Comparison of ENCODE assay signal across 16 mouse cellular contexts in genomic region chr17:88174242-88174679, GRCm38 (mm10).
DNase-seq lines count a peak whose midpoint lies in the region; ATAC-seq and TF ChIP-seq lines count a peak whose summit lies in the region.
"Had no signal": no experiment of that assay in that cellular context is flagged by ENCODE, and none has a peak within 500 bp of the region (broad histone marks: within the 10 kb centered on the region; RNA-seq: fewer than 3 reads in every experiment).

No protein-coding gene starts in this region.

- H3K9ac ChIP-seq in kidney, embryonic 14.5 days (ENCODE audit: low read depth, low read length), result no peak overlapping the region
- no peak overlapping the region for H3K9ac ChIP-seq in embryonic facial prominence, embryonic 14.5 days (ENCODE audit: low read depth, low read length)
- H3K9ac ChIP-seq in intestine, postnatal 0 days (ENCODE audit: low read depth, low read length), result no peak overlapping the region
- no peak overlapping the region for H3K9ac ChIP-seq in forebrain, embryonic 15.5 days (replicated peaks)
- H3K9ac ChIP-seq: neural tube, embryonic 12.5 days had no signal

- no peak for ATAC-seq in kidney, embryonic 14.5 days (ENCODE audit: low FRiP score, low TSS enrichment)
- ATAC-seq in embryonic facial prominence, embryonic 14.5 days (ENCODE audit: low read depth), result peak; percentile 76; the same call in 1 of the 2 replicates
- no peak for ATAC-seq in intestine, postnatal 0 days
- no peak for ATAC-seq in forebrain, embryonic 15.5 days (replicated peaks)

- H3K27me3 ChIP-seq in kidney, embryonic 14.5 days (ENCODE audit: control insufficient read depth, insufficient read depth, low read length), result no peaks in the 10 kb centered on the region
- no peaks in the 10 kb centered on the region for H3K27me3 ChIP-seq in embryonic facial prominence, embryonic 14.5 days (replicated peaks; ENCODE audit: control insufficient read depth, insufficient read depth, low read length)
- no peaks in the 10 kb centered on the region for H3K27me3 ChIP-seq in intestine, postnatal 0 days (replicated peaks; ENCODE audit: control insufficient read depth, insufficient read depth, low read length)
- H3K27me3 ChIP-seq in cerebellum, adult 2 months (ENCODE audit: control insufficient read depth, insufficient read depth, low read length), result no peaks in the 10 kb centered on the region
- no peaks in the 10 kb centered on the region for H3K27me3 ChIP-seq in forebrain, embryonic 15.5 days
- H3K27me3 ChIP-seq: CH12.LX; megakaryocyte, embryonic 14.5 days; neural tube, embryonic 12.5 days had no signal

- no peak overlapping the region for H3K4me3 ChIP-seq in kidney, embryonic 14.5 days (ENCODE audit: low read length)
- no peak overlapping the region for H3K4me3 ChIP-seq in embryonic facial prominence, embryonic 14.5 days (ENCODE audit: low read depth, low read length)
- no peak overlapping the region for H3K4me3 ChIP-seq in intestine, postnatal 0 days (ENCODE audit: low read depth, low read length)
- no peak overlapping the region for H3K4me3 ChIP-seq in cerebellum, adult 2 months (replicated peaks; ENCODE audit: insufficient read depth, low read depth, low read length)
- no peak overlapping the region for H3K4me3 ChIP-seq in forebrain, embryonic 15.5 days
- H3K4me3 ChIP-seq: erythroblast, embryonic 14.5 days; gastrocnemius, adult 2 months; megakaryocyte, embryonic 14.5 days; neural tube, embryonic 12.5 days had no signal

- no peak for DNase-seq in kidney, adult 8-10 months
- DNase-seq in embryonic facial prominence, embryonic 14.5 days (ENCODE audit: low spot score), result peak; percentile 89
- DNase-seq in lung, postnatal 25 days (ENCODE audit: low spot score), result peak; percentile 18
- DNase-seq in cerebellum, adult 2 months, result no peak
- no peak for DNase-seq in testis, postnatal 14 days (ENCODE audit: low spot score)
- DNase-seq: adrenal gland, postnatal 25 days; cerebellum, adult 11-12 months; gastrocnemius, adult 2 months; retina, postnatal 1 day had no signal

- no peak for TF ChIP-seq POLR2A in cerebellum, adult 2 months (IDR thresholded peaks at IDR 0.05; ENCODE audit: borderline replicate concordance, insufficient read depth, low read length)

- TF ChIP-seq CTCF in intestine, postnatal 0 days (IDR thresholded peaks at IDR 0.05; ENCODE audit: low read depth), result no peak
- TF ChIP-seq CTCF in cerebellum, adult 2 months (IDR thresholded peaks at IDR 0.05; ENCODE audit: borderline replicate concordance, insufficient read depth, low read depth, low read length), result no peak

- H3K36me3 ChIP-seq in kidney, embryonic 14.5 days (ENCODE audit: control insufficient read depth, insufficient read depth, low read length), result no peaks in the 10 kb centered on the region
- H3K36me3 ChIP-seq in embryonic facial prominence, embryonic 14.5 days (ENCODE audit: control insufficient read depth, insufficient read depth, low read length), result no peaks in the 10 kb centered on the region
- no peaks in the 10 kb centered on the region for H3K36me3 ChIP-seq in intestine, postnatal 0 days (ENCODE audit: control insufficient read depth, insufficient read depth)
- no peaks in the 10 kb centered on the region for H3K36me3 ChIP-seq in forebrain, embryonic 15.5 days
- H3K36me3 ChIP-seq: neural tube, embryonic 12.5 days had no signal

- no peaks in the 10 kb centered on the region for H3K4me1 ChIP-seq in kidney, embryonic 14.5 days (ENCODE audit: control insufficient read depth, insufficient read depth, low read length)
- no peaks in the 10 kb centered on the region for H3K4me1 ChIP-seq in embryonic facial prominence, embryonic 14.5 days (ENCODE audit: control insufficient read depth, insufficient read depth, low read length)
- H3K4me1 ChIP-seq in intestine, postnatal 0 days (replicated peaks; ENCODE audit: control insufficient read depth, insufficient read depth, low read length), result no peaks in the 10 kb centered on the region
- no peaks in the 10 kb centered on the region for H3K4me1 ChIP-seq in cerebellum, adult 2 months (ENCODE audit: control insufficient read depth, insufficient read depth, low read length)
- no peaks in the 10 kb centered on the region for H3K4me1 ChIP-seq in forebrain, embryonic 15.5 days
- H3K4me1 ChIP-seq: neural tube, embryonic 12.5 days had no signal

- H3K27ac ChIP-seq in kidney, embryonic 14.5 days (ENCODE audit: low read depth, low read length), result peak overlapping the region; percentile 8; the same call in 1 of the 2 replicates
- H3K27ac ChIP-seq in embryonic facial prominence, embryonic 14.5 days (replicated peaks; ENCODE audit: low read depth, low read length), result peak overlapping the region; percentile 75
- H3K27ac ChIP-seq in intestine, postnatal 0 days (ENCODE audit: low read depth, low read length), result no peak overlapping the region
- no peak overlapping the region for H3K27ac ChIP-seq in cerebellum, adult 2 months (ENCODE audit: insufficient read depth, low read length)
- no peak overlapping the region for H3K27ac ChIP-seq in forebrain, embryonic 15.5 days (replicated peaks)
- H3K27ac ChIP-seq: gastrocnemius, adult 2 months; neural tube, embryonic 12.5 days had no signal

- no peak overlapping the region for H3K4me2 ChIP-seq in kidney, embryonic 14.5 days (replicated peaks; ENCODE audit: low read depth, low read length)
- H3K4me2 ChIP-seq in embryonic facial prominence, embryonic 14.5 days (ENCODE audit: low read depth, low read length), result peak overlapping the region; percentile 35
- H3K4me2 ChIP-seq in intestine, postnatal 0 days (replicated peaks; ENCODE audit: low read depth), result peak overlapping the region; percentile 43
- no peak overlapping the region for H3K4me2 ChIP-seq in forebrain, embryonic 15.5 days (replicated peaks)
- H3K4me2 ChIP-seq: neural tube, embryonic 12.5 days had no signal

- WGBS in kidney, embryonic 14.5 days, result 62% methylated on average over 10 of the region's 10 CpGs
- WGBS in embryonic facial prominence, embryonic 14.5 days, result 57% methylated on average over 10 of the region's 10 CpGs
- WGBS in intestine, postnatal 0 days, result 48% methylated on average over 10 of the region's 10 CpGs
- WGBS in cerebellum, adult 2 months, result 71% methylated on average over 10 of the region's 10 CpGs
- 87% methylated on average over 10 of the region's 10 CpGs for WGBS in forebrain, embryonic 15.5 days

- no peaks in the 10 kb centered on the region for H3K9me3 ChIP-seq in kidney, embryonic 14.5 days (ENCODE audit: control insufficient read depth, low read length)
- no peaks in the 10 kb centered on the region for H3K9me3 ChIP-seq in embryonic facial prominence, embryonic 14.5 days (ENCODE audit: control insufficient read depth, low read length)
- no peaks in the 10 kb centered on the region for H3K9me3 ChIP-seq in intestine, postnatal 0 days (ENCODE audit: control insufficient read depth)
- H3K9me3 ChIP-seq in forebrain, embryonic 15.5 days, result no peaks in the 10 kb centered on the region
- H3K9me3 ChIP-seq: neural tube, embryonic 12.5 days had no signal

Comparison
In these comparisons a context has a peak if more than half of its experiments do, and no peak if none do; other contexts are left out.
1. H3K27ac ChIP-seq: peak in kidney, embryonic 14.5 days (single experiment) and embryonic facial prominence, embryonic 14.5 days (single experiment); none in intestine, postnatal 0 days (single experiment), cerebellum, adult 2 months (single experiment) and forebrain, embryonic 15.5 days (single experiment).
2. H3K4me2 ChIP-seq: peak in embryonic facial prominence, embryonic 14.5 days (single experiment) and intestine, postnatal 0 days (single experiment); none in kidney, embryonic 14.5 days (single experiment) and forebrain, embryonic 15.5 days (single experiment).
3. DNase-seq: peak in embryonic facial prominence, embryonic 14.5 days (single experiment) and lung, postnatal 25 days (single experiment); none in kidney, adult 8-10 months (0 of 2), cerebellum, adult 2 months (0 of 2) and testis, postnatal 14 days (single experiment).